Mouse (Mus musculus) cortical plate, adult 2 months (tissue): Measurements from ENCODE around the gene Ebp.

Experiments used
- CTCF ChIP-seq: fragments of 200-500 bp; IDR thresholded peaks from 2 replicates; pipeline ENCODE4 v1.5.1; 2011; ENCODE audit warnings: mild to moderate bottlenecking, control low read depth, low read length; ENCODE audit not compliant: insufficient read depth; ENCODE audit errors: extremely low read depth
- POLR2A ChIP-seq: fragments of 200-500 bp; IDR thresholded peaks from 2 replicates; pipeline ENCODE4 v1.6.1; 2011; ENCODE audit warnings: mild to moderate bottlenecking, low read length, control low read depth; ENCODE audit not compliant: insufficient read depth; ENCODE audit errors: extremely low read depth

GRCm38 (mm10) chrX:8163076-8163475 is 30.2 kb downstream of the Ebp start:
- TF ChIP-seq POLR2A (no peak), CTCF (no peak)
